Mouse (Mus musculus): ENCODE results near the gene Rpl10-ps3. TPM values are rescaled to one million over a fixed set of nuclear protein-coding genes. Genes with fewer than 3 reads are reported as not detected.

Gene Rpl10-ps3
- total RNA-seq, 4 experiments from 2014 or later = 1,030 to 1,496 (median 1,206) TPM

DNA sequence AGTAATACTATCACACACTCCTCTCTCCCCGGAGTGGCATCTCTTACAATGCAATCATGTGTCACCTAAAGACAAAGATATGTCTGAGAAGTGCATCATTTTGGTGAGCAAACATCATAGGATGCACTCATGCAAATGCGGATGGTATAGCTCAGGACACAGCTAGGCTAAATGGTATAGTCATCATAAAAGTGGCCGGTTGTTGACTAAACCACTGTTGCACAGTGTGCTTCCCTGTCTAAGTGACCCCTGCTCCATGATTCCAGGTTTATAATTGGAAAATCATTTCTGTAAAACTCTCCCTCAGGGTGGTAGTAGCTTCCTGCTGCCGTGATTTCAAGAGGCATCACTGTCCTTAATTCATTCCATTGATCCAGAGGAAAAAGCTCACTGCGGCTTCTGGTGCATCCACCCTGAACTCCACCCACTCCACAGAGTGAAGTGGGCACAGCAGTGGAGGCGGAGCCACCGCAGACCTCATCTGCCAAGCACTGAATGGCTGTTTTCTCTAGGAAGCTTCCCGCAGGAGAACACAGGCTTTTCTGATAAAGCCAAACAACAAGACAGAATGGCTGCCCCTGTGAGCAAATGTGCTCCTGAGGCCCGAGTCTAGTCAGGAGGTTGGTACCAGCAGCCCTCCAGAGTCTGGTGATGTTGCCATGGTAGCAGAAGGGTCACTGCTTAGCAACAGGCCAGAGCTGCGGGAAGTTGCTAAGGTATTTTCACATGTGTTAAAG is 38.9 kb downstream of the Rpl10-ps3 start:
- no peak for DNase-seq

GRCm38 (mm10) chr9:50305046-50305445 is 39.7 kb downstream of the Rpl10-ps3 start:
- DNase-seq = no peak

DNA sequence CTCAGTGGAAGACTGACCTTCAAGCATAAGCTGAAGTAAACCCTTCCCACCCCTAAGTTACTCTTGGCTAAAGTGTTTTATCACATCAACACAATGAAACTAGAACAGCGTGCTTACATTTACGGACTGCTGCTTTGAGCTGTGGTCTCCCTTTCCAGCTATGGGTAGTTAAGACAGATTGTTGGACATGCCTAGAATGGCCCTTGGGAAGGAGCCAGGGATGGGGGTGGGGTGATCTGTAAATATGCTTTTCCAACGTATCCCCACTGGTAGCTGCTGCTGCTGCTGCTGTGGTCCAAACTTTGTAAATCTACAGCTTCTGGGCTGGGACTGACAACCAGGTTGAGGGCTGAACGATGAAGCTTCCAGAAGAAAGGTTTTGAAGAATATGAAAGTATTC is 40.8 kb downstream of the Rpl10-ps3 start:
- no peak for DNase-seq

DNA sequence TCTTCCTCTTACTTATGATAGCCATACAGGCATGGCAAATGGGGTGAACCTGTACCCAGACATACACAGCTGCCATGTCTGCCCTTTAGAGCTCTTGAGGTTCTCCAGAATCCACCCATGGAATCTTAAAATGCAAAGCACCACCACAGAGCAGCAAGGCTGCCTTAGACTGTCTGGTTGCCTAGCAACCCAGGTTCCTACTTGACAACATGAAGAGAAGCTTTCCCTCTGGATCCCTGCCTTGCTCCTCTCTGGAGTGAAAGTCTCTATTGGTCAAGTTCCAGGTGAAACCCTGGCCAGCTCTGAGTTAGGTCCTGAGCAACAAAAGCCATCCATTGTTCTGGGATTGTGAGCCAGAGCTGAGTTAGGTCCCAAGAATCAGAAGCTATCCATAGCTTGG is 43.0 kb downstream of the Rpl10-ps3 start:
- no peak for DNase-seq

GRCm38 (mm10) chr9:50298389-50298788 is 46.4 kb downstream of the Rpl10-ps3 start:
- no peak for DNase-seq

Other genes starting within 250 kb of the Rpl10-ps3 start
- gene Plet1, start 149.6 kb upstream of the Rpl10-ps3 start, total RNA-seq (2022) = under 1 TPM in 2 of 4 experiments, not detected in 2; 0.28 to 0.35 TPM
- gene Pts, start 183.8 kb upstream of the Rpl10-ps3 start, total RNA-seq (2022) = 10 to 100 TPM; 54.1 to 70.2 (median 63.4) TPM
- 1 to 10 TPM; 5.5 to 9.1 (median 7.3) TPM for gene Il18, start 209.9 kb upstream of the Rpl10-ps3 start, total RNA-seq (2022)
- gene Bco2, start 210.2 kb upstream of the Rpl10-ps3 start, total RNA-seq (2022) = 1 to 10 TPM; 4.8 to 7.0 (median 5.6) TPM
- gene Tex12, start 216.4 kb upstream of the Rpl10-ps3 start, total RNA-seq (2022) = not detected